Mouse (Mus musculus) liver, embryonic 14.5 days (tissue): ENCODE measurements at regions not wholly inside any gene's neighbourhood (a gene's known extent, or its start where the extent isn't known, plus 50 kb on each side); places are given as distances from the start of the nearest gene placed in this dataset.

Experiments used
- CTCF ChIP-seq: IDR thresholded peaks from 2 replicates; pipeline ENCODE4 v1.5.1; 2016; ENCODE audit warnings: antibody characterized with exemption, low read depth, control low read depth
- EP300 ChIP-seq: IDR thresholded peaks from 2 replicates; pipeline ENCODE4 v1.6.1; 2016; ENCODE audit warnings: antibody characterized with exemption, low read depth

DNA sequence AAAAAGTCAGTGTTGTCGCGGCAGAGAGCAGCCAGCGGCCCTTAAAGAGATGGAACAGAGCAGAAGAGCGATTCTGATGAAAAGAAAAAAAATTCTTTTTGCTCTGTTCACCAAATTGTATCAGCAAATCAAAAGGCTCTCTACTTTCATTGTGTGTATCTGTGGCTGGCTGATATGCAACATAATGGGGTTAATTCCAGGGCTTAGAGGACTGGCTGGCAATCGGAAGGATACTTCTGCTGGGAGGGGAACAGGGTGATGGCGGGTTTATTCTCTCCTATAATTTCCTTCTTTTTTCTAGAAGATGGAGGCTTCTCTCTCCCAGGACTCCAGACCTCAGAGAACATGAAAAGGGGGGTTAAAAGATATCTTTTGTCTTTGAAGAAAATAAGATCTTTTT is 79.4 kb upstream of the Nxpe4 start:
- TF ChIP-seq CTCF = no peak
- no peak for TF ChIP-seq EP300
